Mouse (Mus musculus) kidney, adult 2 months (tissue): Measurements from ENCODE around the gene Adi1. TPM values are rescaled to one million over a fixed set of nuclear protein-coding genes. Genes with fewer than 3 reads are reported as not detected.

Experiments
- DNase-seq: peaks from one replicate; pipeline ENCODE4 v3.0.0; 2021
- H3K27ac ChIP-seq: fragments of 200-500 bp; 2 replicates; pipeline ENCODE4 v1.5.1; 2012; ENCODE audit warnings: low read depth, low read length, control low read depth, inconsistent platforms; ENCODE audit not compliant: insufficient read depth
- H3K27me3 ChIP-seq: fragments of 200-500 bp; replicated peaks from 2 replicates; pipeline ENCODE4 v1.6.1; 2012; ENCODE audit warnings: mild to moderate bottlenecking, moderate library complexity, low read length, inconsistent platforms; ENCODE audit not compliant: control insufficient read depth, insufficient read depth
- H3K36me3 ChIP-seq: fragments of 200-500 bp; 2 replicates; pipeline ENCODE4 v1.6.1; 2012; ENCODE audit warnings: mild to moderate bottlenecking, moderate library complexity, low read length, inconsistent platforms; ENCODE audit not compliant: control insufficient read depth, insufficient read depth
- H3K4me1 ChIP-seq: fragments of 200-500 bp; 2 replicates; pipeline ENCODE4 v1.6.1; 2011; ENCODE audit warnings: low read length; ENCODE audit not compliant: control insufficient read depth, insufficient read depth
- H3K4me3 ChIP-seq: fragments of 200-500 bp; 2 replicates; pipeline ENCODE4 v1.5.1; 2011; ENCODE audit warnings: mild to moderate bottlenecking, low read depth, low read length, control low read depth; ENCODE audit not compliant: insufficient read depth
- CTCF ChIP-seq: fragments of 200-500 bp; conservative IDR thresholded peaks from 2 replicates; pipeline ENCODE4 v1.5.1; 2011; ENCODE audit warnings: low read depth, mild to moderate bottlenecking, control low read depth, low read length, moderate library complexity, mixed read lengths; ENCODE audit not compliant: insufficient read depth, insufficient read length
- POLR2A ChIP-seq: fragments of 200-500 bp; IDR thresholded peaks from one replicate; pipeline ENCODE4 v1.6.1; 2011; ENCODE audit warnings: low read depth, low read length, control low read depth
- WGBS: fragments of 180-500 bp; shearing (Covaris S2); methylation state at CpG from one replicate; pipeline ENCODE4 v1.1.7; 2018; 5-methylcytosine and 5-hydroxymethylcytosine counted together
- polyA plus RNA-seq: library from polyadenylated mRNA; depleted of rRNA; stranded (reverse); fragments of >200 nt; gene quantifications from 2 replicates; pipeline ENCODE4 v1.2.3, GENCODE M21; 2012; rRNA removed

The Adi1 gene
- 35.2 and 53.9 TPM in 2 replicates for polyA plus RNA-seq

DNA sequence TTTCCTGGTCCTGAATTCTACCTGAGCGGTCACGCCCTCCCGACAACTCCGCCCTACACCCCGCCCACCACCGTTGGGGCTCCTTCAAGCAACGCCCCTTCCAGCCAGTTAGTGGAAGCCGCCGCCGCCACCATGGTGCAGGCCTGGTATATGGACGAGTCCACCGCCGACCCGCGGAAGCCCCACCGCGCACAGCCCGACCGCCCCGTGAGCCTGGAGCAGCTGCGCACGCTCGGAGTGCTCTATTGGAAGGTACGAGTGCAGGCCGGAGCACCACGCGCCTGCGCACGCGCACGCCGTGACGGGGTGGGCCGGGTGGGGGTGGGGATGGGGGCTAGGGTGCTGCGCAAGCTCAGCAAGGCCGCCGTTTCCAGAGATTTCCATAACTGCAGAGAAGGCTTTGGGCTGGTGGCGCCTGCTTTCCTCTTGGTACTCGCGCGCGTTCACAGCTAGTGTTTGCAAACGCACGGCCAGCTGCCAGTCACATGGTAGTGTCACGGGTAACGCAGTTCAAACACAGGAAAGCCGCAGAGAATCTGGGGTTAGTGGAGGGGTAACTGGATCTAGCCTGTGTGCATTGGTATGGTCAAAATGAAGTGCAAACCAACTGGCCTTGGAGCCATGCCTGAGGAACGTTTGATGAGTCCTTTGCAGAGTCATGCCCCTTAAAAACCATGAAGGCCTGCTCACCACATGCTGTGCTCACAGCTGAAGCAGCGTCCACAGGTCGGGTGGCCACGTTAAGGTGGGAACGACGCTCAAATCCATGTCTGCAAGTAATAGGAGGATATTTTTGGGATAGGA, at the start of gene Adi1:
Adi1 (plus strand) TSS at position 111 of the 804 bp plus-strand sequence.
- Histone ChIP-seq H3K4me1 (peaks cover 5% of the 10 kb centered on the region; the same call in 1 of the 2 replicates), H3K27ac (peak within 1 kb of the TSS; percentile 70), H3K36me3 (no peaks in the 10 kb centered on the region), H3K27me3 (no peaks in the 10 kb centered on the region), H3K4me3 (peak within 1 kb of the TSS; percentile 68)
- TF ChIP-seq CTCF (no peak), POLR2A (peak; percentile 25)
- peak; percentile 92 for DNase-seq
- WGBS, result 1% methylated on average over 53 of the region's 53 CpGs

DNA sequence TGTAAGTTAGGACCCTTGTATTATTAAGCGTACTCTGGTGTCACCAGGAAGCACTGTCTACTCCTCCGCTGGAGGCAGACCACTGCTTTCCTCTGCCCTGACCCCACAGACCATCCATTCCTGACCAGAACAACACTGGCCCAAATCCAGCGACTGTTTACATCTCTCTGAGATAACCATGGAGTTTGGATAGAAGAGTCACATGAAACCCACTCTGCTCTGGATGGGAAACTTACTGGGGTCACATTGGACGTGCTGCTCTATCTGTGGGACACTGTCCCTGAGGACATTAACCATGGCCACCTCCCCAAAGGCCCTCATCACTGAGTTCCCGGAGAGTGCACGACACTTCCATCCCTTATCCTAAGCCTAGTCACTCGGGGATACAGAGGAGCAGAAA, 49.6 kb upstream of the Adi1 start:
- Histone ChIP-seq H3K27me3 (no peaks in the 10 kb centered on the region), H3K36me3 (peaks cover 2% of the 10 kb centered on the region), H3K4me1 (no peaks in the 10 kb centered on the region), H3K27ac (no peak overlapping the region), H3K4me3 (no peak overlapping the region)
- TF ChIP-seq POLR2A, result no peak
- 69% methylated on average over 7 of the region's 7 CpGs for WGBS
- no peak for DNase-seq

DNA sequence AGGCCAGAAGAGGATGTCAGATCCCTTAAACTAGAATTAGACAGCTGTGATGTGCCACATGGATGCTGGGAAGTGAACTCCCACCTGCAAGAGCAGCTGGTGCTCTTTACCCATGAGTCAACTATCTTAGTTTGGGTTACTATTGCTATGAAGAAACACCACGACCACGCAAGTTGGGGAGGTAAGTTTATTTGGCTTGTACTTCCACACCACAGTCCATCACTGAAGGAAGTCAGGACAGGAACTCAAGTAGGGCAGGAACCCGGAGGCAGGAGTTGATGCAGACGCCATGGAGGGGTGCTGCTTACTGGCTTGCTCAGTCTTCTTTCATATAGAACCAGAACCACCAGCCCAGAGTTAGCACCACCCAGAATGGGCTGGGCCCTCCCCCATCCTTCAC, 47.9 kb upstream of the Adi1 start:
- Histone ChIP-seq H3K27ac (no peak overlapping the region), H3K4me1 (no peaks in the 10 kb centered on the region), H3K36me3 (peaks cover 6% of the 10 kb centered on the region), H3K4me3 (no peak overlapping the region), H3K27me3 (no peaks in the 10 kb centered on the region)
- 48% methylated on average over 4 of the region's 4 CpGs for WGBS
- TF ChIP-seq POLR2A (no peak), CTCF (no peak)
- DNase-seq, result no peak

DNA sequence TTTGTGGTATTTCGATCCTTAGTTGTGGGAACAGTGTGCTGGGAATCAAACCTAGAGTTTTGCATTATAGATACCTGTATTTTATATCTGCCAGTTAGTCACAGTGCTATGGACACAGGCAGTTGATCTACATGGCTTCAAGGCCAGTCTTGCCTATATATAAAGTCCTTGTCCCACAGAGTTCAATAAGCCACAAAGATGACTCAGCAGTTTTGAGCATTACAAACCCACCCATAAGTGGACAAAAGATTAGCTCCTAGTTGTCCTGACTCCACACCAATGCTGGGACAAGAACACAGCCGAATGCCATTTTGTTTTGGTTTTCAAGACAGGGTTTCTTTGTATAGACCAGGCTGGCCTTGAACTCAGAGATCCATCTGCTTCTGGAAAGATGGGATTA, 46.6 kb upstream of the Adi1 start:
- no peak for DNase-seq
- no peak overlapping the region for H3K27ac ChIP-seq
- H3K36me3 ChIP-seq, result peaks cover 8% of the 10 kb centered on the region
- no peaks in the 10 kb centered on the region for H3K4me1 ChIP-seq
- no peak overlapping the region for H3K4me3 ChIP-seq
- TF ChIP-seq POLR2A (no peak), CTCF (no peak)
- H3K27me3 ChIP-seq, result no peaks in the 10 kb centered on the region
- WGBS, result 94% methylated on average over 2 of the region's 2 CpGs

DNA sequence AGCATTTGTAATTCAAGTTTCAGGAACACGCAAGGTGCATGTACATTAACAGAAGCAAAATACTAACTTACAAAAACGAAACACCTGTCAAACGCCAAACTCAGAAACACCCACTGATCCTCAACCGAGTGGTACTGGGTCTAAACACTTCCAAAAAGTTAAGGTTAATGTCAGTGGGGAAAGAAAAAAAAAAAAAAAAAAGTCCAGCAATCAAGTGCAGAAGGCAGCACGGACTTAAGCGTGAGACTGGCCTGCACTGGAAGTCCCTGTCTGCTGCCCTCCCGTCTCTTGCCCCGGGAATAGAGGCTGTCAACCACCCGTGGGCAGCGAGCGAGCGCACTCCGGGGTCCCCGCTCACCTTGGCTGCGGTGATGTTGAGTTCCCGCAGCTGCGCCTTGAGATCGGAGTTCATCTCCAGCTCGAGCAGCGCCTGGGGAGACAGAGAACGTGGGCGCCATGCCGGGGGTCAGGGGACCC, 39.9 kb upstream of the Adi1 start:
- WGBS, result 2% methylated on average over 23 of the region's 23 CpGs
- Histone ChIP-seq H3K27ac (peak overlapping the region; percentile 43), H3K27me3 (no peaks in the 10 kb centered on the region), H3K4me3 (peak overlapping the region; percentile 87), H3K4me1 (peaks cover 6% of the 10 kb centered on the region; the same call in 1 of the 2 replicates), H3K36me3 (peaks cover 8% of the 10 kb centered on the region)
- TF ChIP-seq POLR2A (no peak), CTCF (no peak)
- DNase-seq, result no peak

DNA sequence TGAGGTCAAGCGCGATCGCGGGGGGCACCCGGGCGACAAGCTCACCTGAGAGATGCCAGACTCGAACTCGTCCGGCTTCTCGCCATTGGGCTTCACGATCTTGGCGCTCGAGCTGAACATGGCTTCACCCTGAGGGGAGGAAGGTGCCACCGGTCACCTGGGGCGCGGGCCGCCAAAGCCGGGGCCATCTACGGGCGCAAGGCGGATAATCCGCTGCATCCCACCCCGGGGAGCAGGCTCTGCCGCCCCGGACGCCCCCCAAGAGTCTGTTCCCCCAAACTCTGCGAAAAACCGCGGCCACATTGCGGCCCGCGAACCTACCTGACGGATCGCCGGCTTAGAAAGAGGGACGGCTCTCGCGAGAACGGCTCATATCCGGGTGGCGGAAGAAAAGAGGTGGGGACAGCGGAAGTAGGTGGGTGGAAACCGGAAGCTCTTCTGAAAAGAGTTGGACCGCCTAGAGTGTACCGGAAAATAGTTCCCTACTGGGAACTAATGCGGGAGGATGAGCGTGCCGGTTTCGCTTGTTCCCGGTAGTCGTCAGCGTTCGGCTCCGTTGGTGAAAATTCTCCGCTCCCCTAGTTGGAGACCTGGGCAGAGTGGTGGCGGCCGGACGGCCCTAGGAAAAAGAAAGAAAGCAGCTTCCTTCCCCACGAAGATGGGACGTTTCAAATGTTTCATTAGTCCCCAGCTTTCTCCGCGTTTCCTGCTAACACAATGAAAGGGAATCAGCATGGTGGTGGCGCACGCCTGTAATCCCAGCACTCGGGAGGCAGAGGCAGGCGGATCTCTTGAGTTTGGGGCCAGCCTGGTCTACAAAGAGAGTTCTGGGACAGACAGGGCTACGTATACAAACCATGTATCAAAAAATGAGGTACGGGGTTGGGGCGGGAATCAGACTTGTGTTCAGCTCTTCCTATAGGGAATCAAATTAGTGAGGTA, 39.2 kb upstream of the Adi1 start, which contains the start of gene Rps7:
Rps7 (minus strand) TSS at position 419 of the 942 bp plus-strand sequence.
- TF ChIP-seq CTCF (no peak), POLR2A (peak; percentile 77)
- Histone ChIP-seq H3K27ac (peak within 1 kb of the TSS; percentile 72), H3K4me3 (peak within 1 kb of the TSS; percentile 87), H3K27me3 (no peaks in the 10 kb centered on the region), H3K4me1 (peaks cover 6% of the 10 kb centered on the region; the same call in 1 of the 2 replicates), H3K36me3 (peaks cover 2% of the 10 kb centered on the region)
- peak; percentile 96 for DNase-seq
- WGBS, result 4% methylated on average over 69 of the region's 69 CpGs
